Mouse (Mus musculus) heart, embryonic 14.5 days (tissue): ENCODE data around the gene Picalm. TPM values are rescaled to one million over a fixed set of nuclear protein-coding genes. Genes with fewer than 3 reads are reported as not detected.

Source experiments
- ATAC-seq: fragments of 200-750 bp; cut with Nextera tagmentation; 2 replicates; pipeline ENCODE4 v1.8.0; 2017; ENCODE audit warnings: low read depth, moderate TSS enrichment; ENCODE audit not compliant: insufficient number of reproducible peaks, insufficient read depth, low FRiP score
- H3K27ac ChIP-seq, 2 experiments: fragments of 200-500 bp in 1 of 2; fragments of 300-500 bp in 1 of 2; sonication (generic) in 1 of 2; replicated peaks in 1 of 2; 2 replicates each; pipeline ENCODE4 v1.5.1; 2012 to 2014; ENCODE audit warnings: low read depth in 2 of 2, low read length in 2 of 2, control low read depth in 1 of 2, mild to moderate bottlenecking in 1 of 2, mixed read lengths in 1 of 2; ENCODE audit not compliant: control insufficient read depth in 1 of 2, insufficient read depth in 1 of 2
- H3K27me3 ChIP-seq: fragments of 300-500 bp; sonication (generic); 2 replicates; pipeline ENCODE4 v1.6.1; 2014; ENCODE audit warnings: mild to moderate bottlenecking, low read length, control low read depth; ENCODE audit not compliant: control insufficient read depth, insufficient read depth
- H3K36me3 ChIP-seq: fragments of 300-500 bp; sonication (generic); 2 replicates; pipeline ENCODE4 v1.6.1; 2014; ENCODE audit warnings: mild to moderate bottlenecking, control low read depth, low read length, mixed read lengths; ENCODE audit not compliant: control insufficient read depth, insufficient read depth
- H3K4me1 ChIP-seq, 2 experiments: fragments of 200-500 bp in 1 of 2; fragments of 300-500 bp in 1 of 2; sonication (generic) in 1 of 2; 2 replicates each; pipeline ENCODE4 v1.6.1; 2012 to 2014; ENCODE audit warnings: low read length in 2 of 2, control low read depth in 1 of 2, mixed read lengths in 1 of 2; ENCODE audit not compliant: control insufficient read depth in 2 of 2, insufficient read depth in 2 of 2
- H3K4me2 ChIP-seq: fragments of 300-500 bp; sonication (generic); 2 replicates; pipeline ENCODE4 v1.6.1; 2014; ENCODE audit warnings: mild to moderate bottlenecking, low read length
- H3K4me3 ChIP-seq, 2 experiments: fragments of 200-500 bp in 1 of 2; fragments of 300-500 bp in 1 of 2; sonication (generic) in 1 of 2; 2 replicates each; pipeline ENCODE4 v1.5.1; 2012 to 2014; ENCODE audit warnings: low read length in 2 of 2, mild to moderate bottlenecking in 2 of 2, control low read depth in 1 of 2, low read depth in 1 of 2, moderate library complexity in 1 of 2; ENCODE audit not compliant: control insufficient read depth in 1 of 2, insufficient read depth in 1 of 2
- H3K9ac ChIP-seq: fragments of 300-500 bp; sonication (generic); 2 replicates; pipeline ENCODE4 v1.6.1; 2014; ENCODE audit warnings: mild to moderate bottlenecking, low read length
- H3K9me3 ChIP-seq: fragments of 300-500 bp; sonication (generic); 2 replicates; pipeline ENCODE4 v1.6.1; 2016; ENCODE audit warnings: low read length, control low read depth; ENCODE audit not compliant: control insufficient read depth
- WGBS: fragments of 180-500 bp; shearing (Covaris S2); extraction: QIAGEN DNeasy Blood & Tissue Kit; methylation state at CpG from one replicate; pipeline ENCODE4 v1.1.7; 2014; 5-methylcytosine and 5-hydroxymethylcytosine counted together
- polyA plus RNA-seq: library from polyadenylated mRNA; unstranded; fragments of >200 nt; fragmentation: Nextera tagmentation; extraction: Ambion mirVana; gene quantifications from 2 replicates; pipeline ENCODE4 v1.2.1, GENCODE M21; 2014

Picalm gene
- polyA plus RNA-seq, 1 experiment from 2014 or later, result 44.4 TPM

GRCm38 (mm10) chr7:90261902-90262599 lies 132.0 kb downstream of the Picalm start:
- Histone ChIP-seq H3K4me1 (no peaks in the 10 kb centered on the region), H3K4me2 (no peak overlapping the region), H3K36me3 (no peaks in the 10 kb centered on the region), H3K27ac (no peak overlapping the region), H3K9ac (no peak overlapping the region), H3K27me3 (no peaks in the 10 kb centered on the region), H3K9me3 (no peaks in the 10 kb centered on the region), H3K4me3 (no peak overlapping the region)
- WGBS, result 27% methylated on average over 7 of the region's 7 CpGs
- ATAC-seq, result no peak

Other genes starting within 250 kb of the Picalm start
- not detected in 2 replicates for gene Ccdc81, start 226.6 kb upstream of the Picalm start, polyA plus RNA-seq
- gene Hikeshi, start 189.0 kb upstream of the Picalm start, polyA plus RNA-seq, result 111 and 118 TPM in 2 replicates
- gene Eed, start 149.2 kb upstream of the Picalm start, polyA plus RNA-seq, result 47.3 and 47.5 TPM in 2 replicates
- not detected in 2 replicates for gene Ccdc83, start 135.6 kb downstream of the Picalm start, polyA plus RNA-seq
- 10.0 and 11.0 TPM in 2 replicates for gene Sytl2, start 172.0 kb downstream of the Picalm start, polyA plus RNA-seq